Mouse (Mus musculus) limb, embryonic 14.5 days (tissue): Measurements from ENCODE around the gene Ntrk2. TPM values are rescaled to one million over a fixed set of nuclear protein-coding genes. Genes with fewer than 3 reads are reported as not detected.
A peak's percentile ranks its signal among the peaks of the same experiment; 100 is the strongest.

ENCODE experiments used
- ATAC-seq: fragments of 200-750 bp; cut with Nextera tagmentation; 2 replicates; pipeline ENCODE4 v1.8.0; 2017; ENCODE audit warnings: low read depth, moderate number of reproducible peaks, moderate TSS enrichment; ENCODE audit not compliant: low FRiP score
- DNase-seq: peaks from one replicate; pipeline ENCODE4 v3.0.0-alpha.2; 2015; ENCODE audit warnings: low spot score
- H3K27ac ChIP-seq: fragments of 300-500 bp; sonication (generic); replicated peaks from 2 replicates; pipeline ENCODE4 v1.5.1; 2014; ENCODE audit warnings: low read depth, mild to moderate bottlenecking, low read length, moderate library complexity, mixed read lengths
- H3K27me3 ChIP-seq: fragments of 300-500 bp; sonication (generic); 2 replicates; pipeline ENCODE4 v1.6.1; 2014; ENCODE audit warnings: low read length, mixed read lengths; ENCODE audit not compliant: control insufficient read depth, insufficient read depth
- H3K36me3 ChIP-seq: fragments of 300-500 bp; sonication (generic); 2 replicates; pipeline ENCODE4 v1.6.1; 2014; ENCODE audit warnings: mild to moderate bottlenecking, low read length, moderate library complexity, mixed read lengths; ENCODE audit not compliant: control insufficient read depth, insufficient read depth
- H3K4me1 ChIP-seq: fragments of 300-500 bp; sonication (generic); 2 replicates; pipeline ENCODE4 v1.6.1; 2014; ENCODE audit warnings: antibody characterized with exemption, low read length, mixed read lengths; ENCODE audit not compliant: control insufficient read depth, insufficient read depth
- H3K4me2 ChIP-seq: fragments of 300-500 bp; sonication (generic); replicated peaks from 2 replicates; pipeline ENCODE4 v1.6.1; 2014; ENCODE audit warnings: low read depth, mild to moderate bottlenecking, low read length, moderate library complexity; ENCODE audit not compliant: severe bottlenecking
- H3K4me3 ChIP-seq: fragments of 300-500 bp; sonication (generic); replicated peaks from 2 replicates; pipeline ENCODE4 v1.5.1; 2014; ENCODE audit warnings: low read length
- H3K9ac ChIP-seq: fragments of 300-500 bp; sonication (generic); 2 replicates; pipeline ENCODE4 v1.6.1; 2014; ENCODE audit warnings: mild to moderate bottlenecking, low read depth, low read length, moderate library complexity; ENCODE audit not compliant: severe bottlenecking
- H3K9me3 ChIP-seq: fragments of 300-500 bp; sonication (generic); 2 replicates; pipeline ENCODE4 v1.6.1; 2016; ENCODE audit warnings: low read length; ENCODE audit not compliant: control insufficient read depth
- POLR2A ChIP-seq: fragments of 200-500 bp; IDR thresholded peaks from 2 replicates; pipeline ENCODE4 v1.8.0; 2012; ENCODE audit warnings: inconsistent platforms, mild to moderate bottlenecking, moderate library complexity, borderline replicate concordance; ENCODE audit not compliant: insufficient read depth, insufficient read length; ENCODE audit errors: extremely low read depth
- WGBS: fragments of 180-500 bp; shearing (Covaris S2); extraction: QIAGEN DNeasy Blood & Tissue Kit; methylation state at CpG from one replicate; pipeline ENCODE4 v1.1.7; 2014; 5-methylcytosine and 5-hydroxymethylcytosine counted together
- polyA plus RNA-seq, 2 experiments: library from polyadenylated mRNA; depleted of rRNA in 1 of 2; stranded (reverse) in 1 of 2; unstranded in 1 of 2; fragments of >200 nt; fragmentation: Nextera tagmentation in 1 of 2; extraction: Ambion mirVana in 1 of 2; gene quantifications; 2 replicates each; pipeline versions ENCODE4 v1.2.1 to v1.2.3; 2012 to 2014

Ntrk2 gene
- polyA plus RNA-seq, 2 experiments: 15.8 to 18.2 TPM

DNA sequence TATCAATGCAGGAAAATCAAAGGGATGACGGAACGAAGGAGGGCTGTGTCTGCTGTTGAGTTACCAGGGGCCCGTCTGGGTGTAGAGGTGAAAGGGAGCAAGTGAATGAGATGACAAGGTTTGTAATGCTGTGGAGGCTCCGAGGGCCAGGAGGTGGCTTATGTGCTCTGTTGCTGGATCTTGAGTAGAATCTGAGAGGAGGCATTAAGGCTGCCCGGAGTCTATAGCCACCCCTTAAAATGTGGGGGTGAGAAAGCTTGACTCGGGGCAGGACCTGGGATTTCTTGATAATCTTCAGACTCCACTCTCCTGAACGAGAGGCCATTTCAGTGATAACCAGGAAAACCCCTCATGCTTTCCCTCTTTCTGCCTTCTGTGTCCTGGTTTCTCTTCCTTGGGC is 340.2 kb downstream of the Ntrk2 start:
- WGBS: 91% methylated on average over 7 of the region's 7 CpGs
- DNase-seq (no peak), ATAC-seq (no peak)
- TF ChIP-seq POLR2A: no peak
- Histone ChIP-seq H3K4me1 (no peaks in the 10 kb centered on the region), H3K9me3 (no peaks in the 10 kb centered on the region), H3K9ac (no peak overlapping the region), H3K27me3 (no peaks in the 10 kb centered on the region), H3K4me3 (no peak overlapping the region), H3K36me3 (no peaks in the 10 kb centered on the region), H3K27ac (no peak overlapping the region), H3K4me2 (no peak overlapping the region)

DNA sequence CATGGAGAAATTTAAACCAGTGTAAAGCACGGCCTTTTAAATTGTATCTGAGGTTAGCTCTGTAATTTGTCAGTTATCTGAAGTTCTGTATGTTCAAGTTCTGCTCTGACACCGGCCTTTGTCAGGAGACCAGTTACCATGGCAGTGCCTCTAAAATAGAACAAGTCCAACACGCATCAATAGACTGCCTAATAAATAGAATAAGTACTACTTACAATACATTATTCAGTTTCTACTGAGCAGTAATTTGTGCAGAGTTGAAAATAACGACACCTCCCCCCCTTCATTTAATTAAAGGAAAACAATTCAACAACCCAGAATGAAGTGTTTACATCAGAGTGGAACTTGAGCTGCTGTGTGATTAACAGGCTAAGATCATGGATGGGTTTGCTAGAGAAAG is 341.6 kb downstream of the Ntrk2 start:
- H3K4me1 ChIP-seq: no peaks in the 10 kb centered on the region
- WGBS: 75% methylated on average over 4 of the region's 4 CpGs
- ATAC-seq: no peak

DNA sequence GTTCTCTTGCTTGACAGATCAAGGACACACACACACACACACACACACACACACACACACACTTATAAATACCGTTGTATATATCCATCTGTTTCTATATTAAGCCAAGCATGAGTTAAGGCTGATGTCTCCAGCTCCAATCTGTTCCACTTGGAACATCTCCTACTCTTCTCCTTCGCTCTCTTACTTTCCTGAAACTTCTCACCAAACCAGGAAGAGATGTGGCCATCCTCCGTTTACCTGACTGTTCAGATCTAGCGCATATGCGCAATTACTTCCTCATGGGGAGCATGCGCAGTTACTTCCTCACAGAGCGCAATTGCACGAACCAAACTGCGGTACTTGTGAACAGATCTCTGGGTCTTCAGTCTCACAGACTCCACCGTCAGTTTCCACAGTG is 342.4 kb downstream of the Ntrk2 start:
- no peaks in the 10 kb centered on the region for H3K4me1 ChIP-seq
- DNase-seq (no peak), ATAC-seq (no peak)
- H3K9ac ChIP-seq: no peak overlapping the region
- WGBS: 87% methylated on average over 10 of the region's 10 CpGs
- no peak overlapping the region for H3K4me3 ChIP-seq
- no peak overlapping the region for H3K4me2 ChIP-seq
- H3K9me3 ChIP-seq: no peaks in the 10 kb centered on the region
- no peaks in the 10 kb centered on the region for H3K36me3 ChIP-seq
- no peak overlapping the region for H3K27ac ChIP-seq
- TF ChIP-seq POLR2A: no peak
- no peaks in the 10 kb centered on the region for H3K27me3 ChIP-seq

More for the DNA sequence above, 341.6 kb downstream of the Ntrk2 start:
- DNase-seq: no peak
- no peak overlapping the region for H3K27ac ChIP-seq
- H3K9me3 ChIP-seq: no peaks in the 10 kb centered on the region
- H3K36me3 ChIP-seq: no peaks in the 10 kb centered on the region
- TF ChIP-seq POLR2A: no peak
- H3K4me2 ChIP-seq: no peak overlapping the region
- H3K4me3 ChIP-seq: no peak overlapping the region
- H3K27me3 ChIP-seq: no peaks in the 10 kb centered on the region
- no peak overlapping the region for H3K9ac ChIP-seq

- no peaks in the 10 kb centered on the region for H3K4me1 ChIP-seq
- H3K9me3 ChIP-seq: no peaks in the 10 kb centered on the region
- H3K4me3 ChIP-seq: no peak overlapping the region
- H3K36me3 ChIP-seq: no peaks in the 10 kb centered on the region
- WGBS: 77% methylated on average over 8 of the region's 8 CpGs
- TF ChIP-seq POLR2A: no peak
- DNase-seq: no peak
- H3K9ac ChIP-seq: no peak overlapping the region
- ATAC-seq: no peak
- H3K27ac ChIP-seq: no peak overlapping the region
- no peak overlapping the region for H3K4me2 ChIP-seq
- no peaks in the 10 kb centered on the region for H3K27me3 ChIP-seq
Observed at GRCm38 (mm10) chr13:59164015-59164414, 357.6 kb downstream of the Ntrk2 start.

DNA sequence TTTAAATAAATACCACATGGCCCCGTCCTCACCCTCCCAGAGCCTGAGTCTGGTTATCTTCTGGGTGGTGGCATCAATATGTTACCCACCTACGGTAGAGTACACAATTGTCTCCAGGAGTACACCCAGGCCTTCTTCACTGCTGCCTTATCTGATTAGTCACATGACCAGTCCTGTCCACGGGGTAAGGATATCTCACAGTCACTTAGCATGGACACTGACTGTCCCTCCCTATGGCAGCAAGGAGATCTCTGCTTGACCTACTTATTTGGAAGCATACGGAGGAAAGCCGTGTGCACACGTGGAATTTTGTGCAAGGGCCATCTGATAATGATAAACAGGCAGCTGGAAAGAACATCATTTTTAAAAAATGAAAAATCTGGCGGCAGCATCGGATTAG is 367.5 kb downstream of the Ntrk2 start:
- TF ChIP-seq POLR2A: no peak
- no peak for ATAC-seq
- no peak overlapping the region for H3K9ac ChIP-seq
- no peaks in the 10 kb centered on the region for H3K36me3 ChIP-seq
- peaks cover 14% of the 10 kb centered on the region for H3K4me1 ChIP-seq
- WGBS: 61% methylated on average over 8 of the region's 8 CpGs
- H3K4me3 ChIP-seq: no peak overlapping the region
- DNase-seq: no peak
- no peak overlapping the region for H3K27ac ChIP-seq
- no peak overlapping the region for H3K4me2 ChIP-seq
- H3K9me3 ChIP-seq: no peaks in the 10 kb centered on the region
- no peaks in the 10 kb centered on the region for H3K27me3 ChIP-seq

GRCm38 (mm10) chr13:59176021-59176420 is 369.7 kb downstream of the Ntrk2 start:
- H3K27ac ChIP-seq: 0 out of 2 replicates have a peak overlapping the region, but pooled peaks have one; percentile 38
- no peaks in the 10 kb centered on the region for H3K9me3 ChIP-seq
- no peak overlapping the region for H3K4me2 ChIP-seq
- TF ChIP-seq POLR2A: no peak
- no peak for DNase-seq
- H3K27me3 ChIP-seq: no peaks in the 10 kb centered on the region
- H3K36me3 ChIP-seq: no peaks in the 10 kb centered on the region
- peaks cover 14% of the 10 kb centered on the region for H3K4me1 ChIP-seq
- no peak overlapping the region for H3K9ac ChIP-seq
- ATAC-seq: no peak
- WGBS: 73% methylated on average over 3 of the region's 3 CpGs
- no peak overlapping the region for H3K4me3 ChIP-seq
